Mouse (Mus musculus): ENCODE results near the gene Map4k4. TPM values are rescaled to one million over a fixed set of nuclear protein-coding genes. Genes with fewer than 3 reads are reported as not detected.

The Map4k4 gene
- total and polyA plus RNA-seq, 2 experiments from 2014 or later: 34.1 to 189 TPM

- peak; percentile 46; the same call in 1 of the 2 replicates for ATAC-seq
- TF ChIP-seq CTCF (IDR thresholded peaks at IDR 0.05; ENCODE audit: low read depth): peak; percentile 55
- 53% methylated on average over 5 of the region's 5 CpGs for WGBS
- Histone ChIP-seq H3K27me3 (ENCODE audit: insufficient read depth, low read length) (no peaks in the 10 kb centered on the region), H3K4me1 (ENCODE audit: insufficient read depth, low read length) (no peaks in the 10 kb centered on the region), H3K27ac (no peak overlapping the region), H3K9ac (replicated peaks; ENCODE audit: low read length) (no peak overlapping the region), H3K4me3 (ENCODE audit: low read length) (no peak overlapping the region), H3K9me3 (ENCODE audit: low read length) (no peaks in the 10 kb centered on the region), H3K36me3 (ENCODE audit: insufficient read depth, low read length) (peaks cover 55% of the 10 kb centered on the region), H3K4me2 (ENCODE audit: low read depth, low read length) (no peak overlapping the region)
- peak; percentile 54 for DNase-seq (ENCODE audit: low spot score)
Observed at GRCm38 (mm10) chr1:40000899-40001298, 100.2 kb downstream of the Map4k4 start.

GRCm38 (mm10) chr1:40002129-40002727 is 101.5 kb downstream of the Map4k4 start:
- no peak; the same call in 1 of the 2 replicates for TF ChIP-seq CTCF (IDR thresholded peaks at IDR 0.05; ENCODE audit: low read depth)
- Histone ChIP-seq H3K4me1 (ENCODE audit: insufficient read depth, low read length) (no peaks in the 10 kb centered on the region), H3K9me3 (ENCODE audit: low read length) (no peaks in the 10 kb centered on the region), H3K4me2 (ENCODE audit: low read depth, low read length) (no peak overlapping the region), H3K9ac (replicated peaks; ENCODE audit: low read length) (no peak overlapping the region), H3K27ac (no peak overlapping the region), H3K4me3 (ENCODE audit: low read length) (no peak overlapping the region), H3K27me3 (ENCODE audit: insufficient read depth, low read length) (no peaks in the 10 kb centered on the region), H3K36me3 (ENCODE audit: insufficient read depth, low read length) (peaks cover 56% of the 10 kb centered on the region)
- no peak for DNase-seq (ENCODE audit: low spot score)
- ATAC-seq: no peak
- 75% methylated on average over 4 of the region's 4 CpGs for WGBS

DNA sequence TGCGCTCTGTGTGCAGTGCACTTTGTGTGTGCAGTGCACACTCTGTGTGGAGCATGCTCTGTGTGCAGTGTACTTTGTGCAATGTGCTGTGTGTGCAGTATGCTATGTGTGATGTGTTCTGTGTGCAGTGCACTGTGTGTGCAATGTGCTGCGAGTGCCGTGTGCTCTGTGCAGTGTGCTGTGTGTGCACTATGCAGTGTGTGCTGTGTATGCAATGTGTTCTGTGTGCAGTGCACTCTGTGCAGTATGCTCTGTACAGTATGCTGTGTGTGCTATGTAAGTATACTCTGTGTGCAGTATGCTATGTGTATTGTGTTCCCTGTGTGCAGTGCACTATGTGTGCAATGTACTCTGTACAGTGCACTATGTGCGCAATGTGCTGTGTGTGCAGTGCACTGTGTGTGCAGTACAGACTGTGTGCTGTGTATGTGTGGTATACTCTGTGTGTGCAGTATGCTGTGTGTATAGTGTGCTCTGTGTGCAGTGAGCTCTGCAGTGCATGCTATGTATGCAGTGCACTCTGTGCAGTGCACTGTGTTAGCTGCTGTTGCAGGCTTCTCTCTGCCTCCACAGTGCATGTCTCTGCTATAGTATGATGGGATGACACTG is 105.4 kb downstream of the Map4k4 start:
- DNase-seq (ENCODE audit: low spot score) (no peak), ATAC-seq (peak; percentile 36; the same call in 1 of the 2 replicates)
- H3K27me3 ChIP-seq (ENCODE audit: insufficient read depth, low read length): no peaks in the 10 kb centered on the region
- no peak overlapping the region for H3K9ac ChIP-seq (replicated peaks; ENCODE audit: low read length)
- no peak overlapping the region for H3K27ac ChIP-seq
- H3K4me2 ChIP-seq (ENCODE audit: low read depth, low read length): no peak overlapping the region
- no peaks in the 10 kb centered on the region for H3K4me1 ChIP-seq (ENCODE audit: insufficient read depth, low read length)
- TF ChIP-seq CTCF (IDR thresholded peaks at IDR 0.05; ENCODE audit: low read depth): no peak
- 97% methylated on average over 4 of the region's 4 CpGs for WGBS
- H3K9me3 ChIP-seq (ENCODE audit: low read length): no peaks in the 10 kb centered on the region
- H3K36me3 ChIP-seq (ENCODE audit: insufficient read depth, low read length): peaks cover 71% of the 10 kb centered on the region
- no peak overlapping the region for H3K4me3 ChIP-seq (ENCODE audit: low read length)

- Histone ChIP-seq H3K9me3 (ENCODE audit: low read length) (no peaks in the 10 kb centered on the region), H3K4me2 (ENCODE audit: low read depth, low read length) (no peak overlapping the region), H3K4me3 (ENCODE audit: low read length) (no peak overlapping the region), H3K27me3 (ENCODE audit: insufficient read depth, low read length) (no peaks in the 10 kb centered on the region), H3K36me3 (ENCODE audit: insufficient read depth, low read length) (peaks cover 81% of the 10 kb centered on the region), H3K4me1 (ENCODE audit: insufficient read depth, low read length) (no peaks in the 10 kb centered on the region), H3K9ac (replicated peaks; ENCODE audit: low read length) (no peak overlapping the region), H3K27ac (no peak overlapping the region)
- DNase-seq (ENCODE audit: low spot score) (no peak), ATAC-seq (no peak)
- WGBS: 74% methylated on average over 17 of the region's 17 CpGs
- TF ChIP-seq CTCF (IDR thresholded peaks at IDR 0.05; ENCODE audit: low read depth): no peak
Observed at GRCm38 (mm10) chr1:40007962-40008471, 107.3 kb downstream of the Map4k4 start.

DNA sequence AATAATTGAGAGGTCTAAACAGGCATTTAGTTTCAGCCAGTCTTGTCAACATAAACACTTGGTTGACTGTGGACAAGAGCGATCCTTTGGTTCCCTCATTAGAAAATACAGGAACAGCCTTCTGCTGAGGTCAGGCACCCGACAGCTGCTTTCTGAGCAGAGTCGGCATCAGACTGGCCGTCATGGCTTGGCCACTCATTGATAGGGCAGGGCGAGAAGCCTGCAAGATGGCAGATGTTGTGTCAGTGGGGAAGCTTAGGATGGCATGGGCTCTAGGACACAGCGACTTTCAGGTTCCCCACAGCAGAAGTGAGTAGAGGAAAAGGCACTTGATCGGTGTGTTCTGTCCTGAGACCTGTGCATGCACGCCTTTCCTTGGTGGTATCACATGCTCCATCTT is 112.0 kb downstream of the Map4k4 start:
- no peak for TF ChIP-seq CTCF (IDR thresholded peaks at IDR 0.05; ENCODE audit: low read depth)
- 78% methylated on average over 8 of the region's 8 CpGs for WGBS
- no peaks in the 10 kb centered on the region for H3K9me3 ChIP-seq (ENCODE audit: low read length)
- H3K27ac ChIP-seq: no peak overlapping the region
- no peaks in the 10 kb centered on the region for H3K4me1 ChIP-seq (ENCODE audit: insufficient read depth, low read length)
- ATAC-seq (0 out of 2 replicates have a peak, but pooled peaks have one; percentile 27), DNase-seq (ENCODE audit: low spot score) (peak; percentile 39)
- H3K4me3 ChIP-seq (ENCODE audit: low read length): no peak overlapping the region
- no peak overlapping the region for H3K4me2 ChIP-seq (ENCODE audit: low read depth, low read length)
- H3K27me3 ChIP-seq (ENCODE audit: insufficient read depth, low read length): no peaks in the 10 kb centered on the region
- no peak overlapping the region for H3K9ac ChIP-seq (replicated peaks; ENCODE audit: low read length)
- peaks cover 84% of the 10 kb centered on the region for H3K36me3 ChIP-seq (ENCODE audit: insufficient read depth, low read length)

GRCm38 (mm10) chr1:40015066-40015678 is 114.5 kb downstream of the Map4k4 start:
- H3K9me3 ChIP-seq (ENCODE audit: low read length): no peaks in the 10 kb centered on the region
- H3K27ac ChIP-seq: peak overlapping the region; percentile 37; the same call in 1 of the 2 replicates
- no peaks in the 10 kb centered on the region for H3K4me1 ChIP-seq (ENCODE audit: insufficient read depth, low read length)
- peaks cover 75% of the 10 kb centered on the region for H3K36me3 ChIP-seq (ENCODE audit: insufficient read depth, low read length)
- H3K9ac ChIP-seq (replicated peaks; ENCODE audit: low read length): no peak overlapping the region
- DNase-seq (ENCODE audit: low spot score): peak; percentile 58
- H3K4me2 ChIP-seq (ENCODE audit: low read depth, low read length): no peak overlapping the region
- TF ChIP-seq CTCF (IDR thresholded peaks at IDR 0.05; ENCODE audit: low read depth): no peak
- no peaks in the 10 kb centered on the region for H3K27me3 ChIP-seq (ENCODE audit: insufficient read depth, low read length)
- no peak overlapping the region for H3K4me3 ChIP-seq (ENCODE audit: low read length)
- 66% methylated on average over 7 of the region's 7 CpGs for WGBS
- peak; percentile 52 for ATAC-seq
